Mouse (Mus musculus): ENCODE measurements around the gene Tnik. TPM values are rescaled to one million over a fixed set of nuclear protein-coding genes. Genes with fewer than 3 reads are reported as not detected.

The Tnik gene
- total and polyA plus RNA-seq, 2 experiments from 2014 or later: 9.2 to 27.5 TPM

GRCm38 (mm10) chr3:28420194-28420593 is 157.2 kb downstream of the Tnik start:
- Histone ChIP-seq H3K4me2 (ENCODE audit: low read depth, low read length) (no peak overlapping the region), H3K36me3 (replicated peaks; ENCODE audit: control insufficient read depth, insufficient read depth, low read length) (no peaks in the 10 kb centered on the region), H3K27me3 (ENCODE audit: control insufficient read depth, insufficient read depth, low read length) (no peaks in the 10 kb centered on the region), H3K9ac (replicated peaks; ENCODE audit: low read depth, low read length) (no peak overlapping the region), H3K4me1 (ENCODE audit: control insufficient read depth, insufficient read depth) (peaks cover 19% of the 10 kb centered on the region), H3K9me3 (replicated peaks; ENCODE audit: control insufficient read depth, low read length) (no peaks in the 10 kb centered on the region), H3K4me3 (ENCODE audit: low read depth, low read length) (no peak overlapping the region), H3K27ac (ENCODE audit: low read depth) (peak overlapping the region; percentile 63)
- DNase-seq (ENCODE audit: low spot score) (peak; percentile 85), ATAC-seq (ENCODE audit: insufficient read depth, low read depth) (peak; percentile 88)
- 24% methylated on average over 6 of the region's 6 CpGs for WGBS
- no peak for TF ChIP-seq CTCF (IDR thresholded peaks at IDR 0.05; ENCODE audit: low read depth)
- TF ChIP-seq EP300 (IDR thresholded peaks at IDR 0.05; ENCODE audit: low read depth): no peak

GRCm38 (mm10) chr3:28420698-28421097 is 157.7 kb downstream of the Tnik start:
- 40% methylated on average over 3 of the region's 3 CpGs for WGBS
- Histone ChIP-seq H3K9ac (replicated peaks; ENCODE audit: low read depth, low read length) (no peak overlapping the region), H3K4me1 (ENCODE audit: control insufficient read depth, insufficient read depth) (peaks cover 24% of the 10 kb centered on the region), H3K4me3 (ENCODE audit: low read depth, low read length) (no peak overlapping the region), H3K27me3 (ENCODE audit: control insufficient read depth, insufficient read depth, low read length) (no peaks in the 10 kb centered on the region), H3K36me3 (replicated peaks; ENCODE audit: control insufficient read depth, insufficient read depth, low read length) (no peaks in the 10 kb centered on the region), H3K4me2 (ENCODE audit: low read depth, low read length) (no peak overlapping the region), H3K9me3 (replicated peaks; ENCODE audit: control insufficient read depth, low read length) (no peaks in the 10 kb centered on the region), H3K27ac (ENCODE audit: low read depth) (peak overlapping the region; percentile 36; the same call in 1 of the 2 replicates)
- DNase-seq (ENCODE audit: low spot score) (no peak), ATAC-seq (ENCODE audit: insufficient read depth, low read depth) (peak; percentile 47; the same call in 1 of the 2 replicates)
- TF ChIP-seq CTCF (IDR thresholded peaks at IDR 0.05; ENCODE audit: low read depth) (no peak), EP300 (IDR thresholded peaks at IDR 0.05; ENCODE audit: low read depth) (no peak)

- H3K4me3 ChIP-seq (ENCODE audit: low read depth, low read length): no peak overlapping the region
- H3K27ac ChIP-seq (ENCODE audit: low read depth): no peak overlapping the region
- peaks cover 28% of the 10 kb centered on the region for H3K4me1 ChIP-seq (ENCODE audit: control insufficient read depth, insufficient read depth)
- no peak for ATAC-seq (ENCODE audit: insufficient read depth, low read depth)
- TF ChIP-seq CTCF (IDR thresholded peaks at IDR 0.05; ENCODE audit: low read depth) (no peak), EP300 (IDR thresholded peaks at IDR 0.05; ENCODE audit: low read depth) (no peak)
- H3K4me2 ChIP-seq (ENCODE audit: low read depth, low read length): no peak overlapping the region
- DNase-seq (ENCODE audit: low spot score): no peak
- H3K9ac ChIP-seq (replicated peaks; ENCODE audit: low read depth, low read length): no peak overlapping the region
- 83% methylated on average over 6 of the region's 6 CpGs for WGBS
- H3K36me3 ChIP-seq (replicated peaks; ENCODE audit: control insufficient read depth, insufficient read depth, low read length): no peaks in the 10 kb centered on the region
- no peaks in the 10 kb centered on the region for H3K27me3 ChIP-seq (ENCODE audit: control insufficient read depth, insufficient read depth, low read length)
- no peaks in the 10 kb centered on the region for H3K9me3 ChIP-seq (replicated peaks; ENCODE audit: control insufficient read depth, low read length)
Measured at GRCm38 (mm10) chr3:28421798-28422197, 158.8 kb downstream of the Tnik start.

GRCm38 (mm10) chr3:28422221-28422620 is 159.2 kb downstream of the Tnik start:
- H3K27me3 ChIP-seq (ENCODE audit: control insufficient read depth, insufficient read depth, low read length): no peaks in the 10 kb centered on the region
- WGBS: 86% methylated on average over 1 of the region's 1 CpGs
- H3K9ac ChIP-seq (replicated peaks; ENCODE audit: low read depth, low read length): no peak overlapping the region
- H3K9me3 ChIP-seq (replicated peaks; ENCODE audit: control insufficient read depth, low read length): no peaks in the 10 kb centered on the region
- no peak for ATAC-seq (ENCODE audit: insufficient read depth, low read depth)
- H3K4me3 ChIP-seq (ENCODE audit: low read depth, low read length): no peak overlapping the region
- no peak overlapping the region for H3K27ac ChIP-seq (ENCODE audit: low read depth)
- peaks cover 28% of the 10 kb centered on the region for H3K4me1 ChIP-seq (ENCODE audit: control insufficient read depth, insufficient read depth)
- no peak overlapping the region for H3K4me2 ChIP-seq (ENCODE audit: low read depth, low read length)
- no peak for TF ChIP-seq EP300 (IDR thresholded peaks at IDR 0.05; ENCODE audit: low read depth)
- TF ChIP-seq CTCF (IDR thresholded peaks at IDR 0.05; ENCODE audit: low read depth): no peak
- DNase-seq (ENCODE audit: low spot score): no peak
- H3K36me3 ChIP-seq (replicated peaks; ENCODE audit: control insufficient read depth, insufficient read depth, low read length): no peaks in the 10 kb centered on the region

- H3K4me1 ChIP-seq (ENCODE audit: control insufficient read depth, insufficient read depth): peaks cover 24% of the 10 kb centered on the region
- no peak overlapping the region for H3K4me2 ChIP-seq (ENCODE audit: low read depth, low read length)
- TF ChIP-seq CTCF (IDR thresholded peaks at IDR 0.05; ENCODE audit: low read depth) (no peak), EP300 (IDR thresholded peaks at IDR 0.05; ENCODE audit: low read depth) (no peak)
- DNase-seq (ENCODE audit: low spot score) (no peak), ATAC-seq (ENCODE audit: insufficient read depth, low read depth) (no peak)
- no peaks in the 10 kb centered on the region for H3K9me3 ChIP-seq (replicated peaks; ENCODE audit: control insufficient read depth, low read length)
- no peak overlapping the region for H3K4me3 ChIP-seq (ENCODE audit: low read depth, low read length)
- H3K36me3 ChIP-seq (replicated peaks; ENCODE audit: control insufficient read depth, insufficient read depth, low read length): no peaks in the 10 kb centered on the region
- H3K9ac ChIP-seq (replicated peaks; ENCODE audit: low read depth, low read length): no peak overlapping the region
- H3K27ac ChIP-seq (ENCODE audit: low read depth): 0 out of 2 replicates have a peak overlapping the region, but pooled peaks have one; percentile 11
- 51% methylated on average over 6 of the region's 6 CpGs for WGBS
- no peaks in the 10 kb centered on the region for H3K27me3 ChIP-seq (ENCODE audit: control insufficient read depth, insufficient read depth, low read length)
Measured at GRCm38 (mm10) chr3:28425911-28426310, 162.9 kb downstream of the Tnik start.

GRCm38 (mm10) chr3:28431459-28431858 is 168.4 kb downstream of the Tnik start:
- peak; percentile 89 for ATAC-seq (ENCODE audit: insufficient read depth, low read depth)
- Histone ChIP-seq H3K4me1 (ENCODE audit: control insufficient read depth, insufficient read depth) (peaks cover 19% of the 10 kb centered on the region; the same call in 1 of the 2 replicates), H3K4me3 (ENCODE audit: low read depth, low read length) (no peak overlapping the region), H3K9me3 (replicated peaks; ENCODE audit: control insufficient read depth, low read length) (no peaks in the 10 kb centered on the region), H3K4me2 (ENCODE audit: low read depth, low read length) (no peak overlapping the region), H3K9ac (replicated peaks; ENCODE audit: low read depth, low read length) (no peak overlapping the region), H3K36me3 (replicated peaks; ENCODE audit: control insufficient read depth, insufficient read depth, low read length) (no peaks in the 10 kb centered on the region), H3K27me3 (ENCODE audit: control insufficient read depth, insufficient read depth, low read length) (no peaks in the 10 kb centered on the region), H3K27ac (ENCODE audit: low read depth) (peak overlapping the region; percentile 62)
- TF ChIP-seq CTCF (IDR thresholded peaks at IDR 0.05; ENCODE audit: low read depth) (no peak), EP300 (IDR thresholded peaks at IDR 0.05; ENCODE audit: low read depth) (no peak)
- WGBS: 44% methylated on average over 2 of the region's 2 CpGs
- DNase-seq (ENCODE audit: low spot score): peak; percentile 50

Measured in heart, postnatal 0 days (tissue).